Comparison of ENCODE assay signal across 8 mouse cellular contexts in genomic region chr8:85071041-85071440, GRCm38 (mm10). TPM values are rescaled to one million over a fixed set of nuclear protein-coding genes. Genes with fewer than 3 reads are reported as not detected.
DNase-seq lines count a peak whose midpoint lies in the region; ATAC-seq lines count a peak whose summit lies in the region.

No protein-coding gene starts in this region.

- WGBS in heart, embryonic 10.5 days = 82% methylated on average over 5 of the region's 5 CpGs
- WGBS in intestine, embryonic 14.5 days = 85% methylated on average over 5 of the region's 5 CpGs

- peaks cover 42% of the 10 kb centered on the region for H3K36me3 ChIP-seq in heart, embryonic 10.5 days
- peaks cover 35% of the 10 kb centered on the region for H3K36me3 ChIP-seq in intestine, embryonic 14.5 days (ENCODE audit: control insufficient read depth, insufficient read depth, low read length)

- ATAC-seq in intestine, embryonic 14.5 days (replicated peaks; ENCODE audit: low FRiP score, low TSS enrichment, low read depth) = no peak
- peak; percentile 6; the same call in 1 of the 2 replicates for ATAC-seq in megakaryocyte, adult 5-6 weeks (ENCODE audit: poor library complexity, severe bottlenecking)

- H3K27ac ChIP-seq in heart, embryonic 10.5 days = peak overlapping the region; percentile 97
- peak overlapping the region; percentile 56; the same call in 1 of the 2 replicates for H3K27ac ChIP-seq in brown adipose tissue, adult 24 weeks (replicated peaks; ENCODE audit: low read depth, low read length)
- H3K27ac ChIP-seq in intestine, embryonic 14.5 days (ENCODE audit: low read depth) = peak overlapping the region; percentile 97

- H3K27me3 ChIP-seq in heart, embryonic 10.5 days (ENCODE audit: insufficient read depth, poor library complexity, severe bottlenecking) = no peaks in the 10 kb centered on the region
- H3K27me3 ChIP-seq in intestine, embryonic 14.5 days (replicated peaks; ENCODE audit: control insufficient read depth, insufficient read depth, low read length) = no peaks in the 10 kb centered on the region

- peaks cover 25% of the 10 kb centered on the region for H3K4me1 ChIP-seq in heart, embryonic 10.5 days
- H3K4me1 ChIP-seq in brown adipose tissue, adult 24 weeks (ENCODE audit: control insufficient read depth, insufficient read depth, insufficient read length, low read length) = peaks cover 2% of the 10 kb centered on the region; the same call in 1 of the 2 replicates
- H3K4me1 ChIP-seq in intestine, embryonic 14.5 days (replicated peaks; ENCODE audit: control insufficient read depth, insufficient read depth, low read length) = no peaks in the 10 kb centered on the region; the same call in 1 of the 2 replicates

- H3K9me3 ChIP-seq in heart, embryonic 10.5 days = no peaks in the 10 kb centered on the region
- no peaks in the 10 kb centered on the region for H3K9me3 ChIP-seq in intestine, embryonic 14.5 days (ENCODE audit: control insufficient read depth, low read length)

- peak overlapping the region; percentile 79 for H3K4me2 ChIP-seq in intestine, embryonic 14.5 days (ENCODE audit: low read length)

- H3K4me3 ChIP-seq in heart, embryonic 10.5 days = peak overlapping the region; percentile 96
- H3K4me3 ChIP-seq in brown adipose tissue, adult 24 weeks (ENCODE audit: insufficient read depth, low read depth, low read length) = peak overlapping the region; percentile 95
- peak overlapping the region; percentile 94 for H3K4me3 ChIP-seq in intestine, embryonic 14.5 days (ENCODE audit: low read depth, low read length)

- H3K9ac ChIP-seq in intestine, embryonic 14.5 days (ENCODE audit: low read length) = peak overlapping the region; percentile 93

- peak; percentile 69 for DNase-seq in heart, embryonic 10.5 days (ENCODE audit: low spot score)
- no peak for DNase-seq in heart, adult 9 months (ENCODE audit: low spot score in 2 of 2)
- no peak for DNase-seq in intestine, embryonic 14.5 days (ENCODE audit: low spot score)
- DNase-seq in right cerebral cortex, postnatal 4 days = no peak
- no peak for DNase-seq in spleen, adult 18-20 months
- DNase-seq in spleen, postnatal 36 days (ENCODE audit: low spot score in 2 of 2) = no peak

RNA-seq across cellular contexts. Expression of gene Dhps, which starts 0.5 kb away (rescaled TPM):
- 54.0 and 72.3 TPM in 2 replicates for polyA plus RNA-seq in heart, embryonic 10.5 days (2016; fragmentation: Nextera tagmentation; extraction: Ambion mirVana)
- 19.1 and 20.0 TPM in 2 replicates for polyA plus RNA-seq in brown adipose tissue, adult 24 weeks (2012; ENCODE audit: insufficient read depth, insufficient read length, missing spikeins)
- polyA plus RNA-seq in intestine, embryonic 14.5 days (2014; fragmentation: Nextera tagmentation; extraction: Ambion mirVana) = 63.8 and 67.5 TPM in 2 replicates
- total RNA-seq in megakaryocyte, adult 5-6 weeks (2015) = 50.9 and 55.1 TPM in 2 replicates
- 26.9 and 30.2 TPM in 2 replicates for total RNA-seq in megakaryocyte, adult 5-6 weeks (2017)

RNA-seq across cellular contexts. Expression of gene Gm5741, which starts 3.3 kb away (rescaled TPM):
- polyA plus RNA-seq in heart, embryonic 10.5 days (2016; fragmentation: Nextera tagmentation; extraction: Ambion mirVana) = 0.51 and 0.57 TPM in 2 replicates
- polyA plus RNA-seq in brown adipose tissue, adult 24 weeks (2012; ENCODE audit: insufficient read depth, insufficient read length, missing spikeins) = not detected in 2 replicates
- 0.71 TPM in 1 of 2 replicates, not detected in the other for polyA plus RNA-seq in intestine, embryonic 14.5 days (2014; fragmentation: Nextera tagmentation; extraction: Ambion mirVana)
- total RNA-seq in megakaryocyte, adult 5-6 weeks (2015) = not detected in 2 replicates
- not detected in 2 replicates for total RNA-seq in megakaryocyte, adult 5-6 weeks (2017)

RNA-seq across cellular contexts. Expression of gene Wdr83os, which starts 9.5 kb away (rescaled TPM):
- polyA plus RNA-seq in heart, embryonic 10.5 days (2016; fragmentation: Nextera tagmentation; extraction: Ambion mirVana) = 97.0 and 105 TPM in 2 replicates
- 95.5 and 130 TPM in 2 replicates for polyA plus RNA-seq in brown adipose tissue, adult 24 weeks (2012; ENCODE audit: insufficient read depth, insufficient read length, missing spikeins)
- polyA plus RNA-seq in intestine, embryonic 14.5 days (2014; fragmentation: Nextera tagmentation; extraction: Ambion mirVana) = 142 and 156 TPM in 2 replicates
- total RNA-seq in megakaryocyte, adult 5-6 weeks (2015) = 116 and 119 TPM in 2 replicates
- total RNA-seq in megakaryocyte, adult 5-6 weeks (2017) = 27.8 and 39.4 TPM in 2 replicates

RNA-seq across cellular contexts. Expression of gene Wdr83, which starts 10.1 kb away (rescaled TPM):
- polyA plus RNA-seq in heart, embryonic 10.5 days (2016; fragmentation: Nextera tagmentation; extraction: Ambion mirVana) = 41.2 and 47.9 TPM in 2 replicates
- 26.8 and 28.7 TPM in 2 replicates for polyA plus RNA-seq in brown adipose tissue, adult 24 weeks (2012; ENCODE audit: insufficient read depth, insufficient read length, missing spikeins)
- 43.2 and 44.2 TPM in 2 replicates for polyA plus RNA-seq in intestine, embryonic 14.5 days (2014; fragmentation: Nextera tagmentation; extraction: Ambion mirVana)
- total RNA-seq in megakaryocyte, adult 5-6 weeks (2015) = 17.0 and 20.5 TPM in 2 replicates
- total RNA-seq in megakaryocyte, adult 5-6 weeks (2017) = 9.9 and 12.5 TPM in 2 replicates

RNA-seq across cellular contexts. Expression of gene Fbxw9, which starts 11.2 kb away (rescaled TPM):
- polyA plus RNA-seq in heart, embryonic 10.5 days (2016; fragmentation: Nextera tagmentation; extraction: Ambion mirVana) = 20.2 and 21.0 TPM in 2 replicates
- 3.0 and 4.1 TPM in 2 replicates for polyA plus RNA-seq in brown adipose tissue, adult 24 weeks (2012; ENCODE audit: insufficient read depth, insufficient read length, missing spikeins)
- 26.2 and 26.9 TPM in 2 replicates for polyA plus RNA-seq in intestine, embryonic 14.5 days (2014; fragmentation: Nextera tagmentation; extraction: Ambion mirVana)
- total RNA-seq in megakaryocyte, adult 5-6 weeks (2015) = 2.1 and 4.1 TPM in 2 replicates
- 3.0 and 3.2 TPM in 2 replicates for total RNA-seq in megakaryocyte, adult 5-6 weeks (2017)
